Mouse (Mus musculus): ENCODE data around the gene Farsb.

Farsb gene

DNA sequence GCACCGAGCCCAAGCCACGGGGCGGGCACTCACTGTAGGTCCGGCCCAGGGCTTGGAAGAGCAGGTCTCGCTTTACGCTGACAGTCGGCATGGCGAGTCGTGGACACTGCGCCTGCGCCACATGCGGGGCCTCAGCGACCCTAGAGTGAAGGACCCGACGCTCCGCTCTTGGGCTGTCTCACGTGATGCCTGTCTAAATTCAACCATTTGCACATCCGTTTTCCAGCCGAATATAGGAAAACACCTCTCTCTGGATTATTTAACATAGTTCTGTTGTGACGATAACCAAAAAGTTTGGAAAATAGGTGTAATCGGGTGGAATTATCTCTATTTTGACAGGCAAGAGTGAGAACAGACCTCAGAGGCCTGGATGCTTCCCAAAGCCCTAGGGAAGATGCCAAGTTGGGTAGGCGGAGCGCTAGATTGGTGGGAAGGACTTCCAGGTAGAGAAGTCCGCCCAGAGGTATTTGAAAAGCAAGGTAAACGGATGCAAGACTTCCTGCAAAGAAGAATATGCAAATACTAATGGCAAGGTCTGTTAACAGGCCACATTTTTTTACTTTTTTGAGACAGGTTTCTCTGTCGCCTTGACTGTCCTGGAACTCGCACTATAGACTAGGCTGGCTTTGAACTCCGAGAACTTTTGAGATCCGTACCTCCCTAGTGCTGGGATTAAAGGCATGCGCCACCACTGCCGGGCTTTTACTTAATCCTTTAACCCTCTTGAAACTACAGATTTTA lies at the start of gene Farsb:
Farsb (minus strand) TSS at position 146 of the 741 bp plus-strand sequence.
- WGBS: under 1% methylated on average over 31 of the region's 31 CpGs

DNA sequence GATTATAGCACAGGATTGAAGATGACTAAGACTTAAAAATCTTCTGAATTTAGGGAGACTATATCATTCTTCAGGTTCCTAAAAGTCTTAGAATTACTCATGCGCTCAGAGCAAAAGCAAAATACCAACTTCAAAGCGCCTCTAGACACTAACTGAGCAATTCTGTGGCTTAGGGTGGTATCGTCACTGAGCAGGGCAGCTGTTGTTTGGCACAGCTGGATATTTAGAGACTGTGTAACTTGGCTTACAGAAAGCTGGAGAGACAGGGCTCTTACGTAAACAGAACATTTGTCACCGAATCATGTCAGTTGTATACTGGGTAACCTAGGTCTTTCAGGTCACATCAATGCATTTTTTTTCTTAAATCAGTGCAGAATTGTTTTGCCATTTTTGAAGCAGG lies 49.7 kb upstream of the Farsb start:
- WGBS: 42% methylated on average over 5 of the region's 5 CpGs

DNA sequence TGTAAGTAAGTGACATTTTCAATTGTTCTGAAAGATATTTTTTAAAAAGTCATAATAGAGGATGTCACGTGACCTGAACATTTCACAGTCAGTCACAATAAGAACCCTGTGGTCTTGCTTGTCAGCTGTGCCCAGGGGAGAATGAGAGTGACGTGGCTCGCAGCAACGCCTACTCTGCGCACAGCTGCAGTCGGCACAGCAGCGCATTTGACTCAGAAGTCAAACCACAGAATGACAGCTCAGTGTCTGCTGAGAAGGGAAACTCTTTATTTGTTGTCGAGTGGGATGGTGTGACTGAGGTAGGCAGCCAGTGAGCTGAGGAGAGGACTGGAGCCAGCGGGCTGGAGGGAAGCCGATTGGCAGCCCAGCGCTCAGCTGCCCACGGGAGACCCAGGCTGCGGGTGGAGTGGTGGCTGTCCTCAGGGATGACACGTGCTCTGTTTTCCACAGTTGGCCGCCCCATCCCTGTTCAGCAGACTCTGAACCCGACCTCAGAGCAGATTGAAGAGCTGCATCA lies 48.9 kb upstream of the Farsb start:
- WGBS: 2% methylated on average over 16 of the region's 16 CpGs

DNA sequence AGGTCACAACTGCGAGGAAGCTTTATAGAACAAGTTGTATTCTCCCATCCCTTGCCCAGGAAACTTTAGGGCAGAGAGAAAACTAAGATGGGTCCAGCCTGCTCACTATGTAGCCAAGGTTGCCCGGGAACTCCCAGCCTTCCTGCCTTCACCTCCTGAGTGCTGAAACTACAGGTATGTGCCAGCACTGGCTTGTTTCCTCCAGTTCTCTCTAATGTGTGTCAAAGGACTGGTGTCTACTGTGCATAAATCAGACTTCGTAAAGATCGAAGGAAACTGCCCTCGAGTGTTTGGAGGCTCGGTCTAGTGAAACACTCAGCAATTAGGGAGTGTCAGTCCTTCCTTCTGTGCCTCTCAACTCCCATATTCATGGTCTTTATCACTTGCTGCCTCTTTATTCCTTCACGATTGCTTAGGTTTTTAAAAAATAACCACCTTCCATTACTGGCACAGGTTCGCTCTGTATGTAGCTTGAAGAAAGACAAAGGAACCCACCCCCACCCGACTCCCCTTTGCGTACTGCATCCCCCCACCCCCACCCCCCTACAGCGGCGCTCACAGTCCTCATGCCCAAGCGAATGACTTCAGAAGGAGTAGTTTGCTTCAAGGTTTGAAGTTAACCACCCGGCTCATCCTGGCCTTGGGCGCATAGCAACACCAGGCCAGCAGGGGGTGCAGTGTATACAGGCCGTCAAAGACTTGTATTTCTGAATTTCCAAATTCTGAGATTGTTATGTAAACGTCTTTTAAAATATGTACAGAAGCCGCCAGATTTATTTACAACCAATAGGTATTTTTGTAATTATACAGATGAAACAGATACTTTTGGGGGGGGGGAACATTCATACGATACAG lies 47.8 kb upstream of the Farsb start:
- WGBS: 29% methylated on average over 19 of the region's 19 CpGs

DNA sequence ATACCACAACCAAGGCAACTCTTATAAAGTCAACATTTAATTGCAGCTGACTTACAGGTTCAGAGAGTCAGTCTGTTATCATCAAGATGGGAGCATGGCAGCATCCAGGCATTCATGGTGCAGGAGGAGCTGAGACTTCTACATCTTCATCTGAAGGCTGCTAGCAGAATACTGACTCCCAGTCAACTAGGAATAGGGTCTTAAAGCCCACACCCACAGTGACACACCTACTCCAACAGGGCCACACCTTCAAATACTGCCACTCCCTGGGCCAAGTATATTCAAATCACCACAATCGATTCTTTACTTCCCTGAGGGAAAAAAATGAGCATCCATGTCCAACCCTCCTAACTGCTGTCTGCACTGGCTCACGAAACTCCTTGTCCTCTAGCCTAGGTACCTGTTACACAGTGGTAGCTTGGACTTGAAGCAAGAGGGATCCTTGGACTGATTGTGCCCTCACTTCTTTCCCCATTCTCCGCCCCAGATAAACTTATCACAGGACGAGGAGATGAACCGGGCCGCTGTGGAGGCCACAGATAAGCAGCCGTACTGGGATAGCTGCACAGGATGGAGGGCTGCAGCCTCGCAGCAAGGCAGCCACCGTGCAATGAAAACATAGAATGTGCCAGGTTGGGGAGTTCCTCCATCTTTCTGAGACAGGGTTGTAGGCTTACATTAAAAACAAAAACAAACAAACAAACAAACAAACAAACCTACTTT lies 45.9 kb upstream of the Farsb start:
- 95% methylated on average over 9 of the region's 9 CpGs for WGBS

GRCm38 (mm10) chr1:78532184-78532800 lies 43.6 kb upstream of the Farsb start:
- 71% methylated on average over 15 of the region's 15 CpGs for WGBS

DNA sequence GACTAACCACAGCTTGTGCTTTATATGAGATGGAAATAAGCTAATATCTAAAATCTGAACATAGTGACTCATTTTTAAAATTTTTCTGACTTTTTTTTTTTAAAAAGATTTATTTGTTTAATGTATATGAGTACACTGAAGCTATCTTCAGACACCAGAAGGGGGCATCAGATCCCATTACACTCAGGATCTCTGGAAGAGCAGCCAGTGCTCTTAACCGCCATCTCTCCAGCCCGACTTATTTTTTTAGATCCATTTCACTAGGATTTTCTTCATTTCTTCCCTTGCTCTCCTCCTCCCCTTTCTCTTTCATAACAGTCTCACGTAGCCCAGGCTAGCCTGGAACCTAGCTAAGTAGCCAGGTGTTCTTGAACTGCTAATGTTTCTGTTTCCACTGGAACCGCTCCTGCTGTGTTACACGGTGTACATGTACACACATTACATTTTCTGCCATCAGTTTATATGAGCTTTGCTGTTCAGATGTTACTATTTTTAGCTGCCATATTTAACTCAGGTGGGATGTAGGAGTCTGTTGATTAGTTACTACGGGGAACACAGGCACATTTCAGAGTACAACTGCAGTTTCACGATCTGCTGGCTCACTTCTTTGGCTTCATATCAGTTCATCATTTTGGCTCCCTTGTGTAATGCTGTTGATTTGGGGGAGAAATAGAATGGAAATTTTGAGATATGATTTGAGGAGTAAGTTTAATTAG lies 42.0 kb upstream of the Farsb start:
- 49% methylated on average over 7 of the region's 7 CpGs for WGBS

DNA sequence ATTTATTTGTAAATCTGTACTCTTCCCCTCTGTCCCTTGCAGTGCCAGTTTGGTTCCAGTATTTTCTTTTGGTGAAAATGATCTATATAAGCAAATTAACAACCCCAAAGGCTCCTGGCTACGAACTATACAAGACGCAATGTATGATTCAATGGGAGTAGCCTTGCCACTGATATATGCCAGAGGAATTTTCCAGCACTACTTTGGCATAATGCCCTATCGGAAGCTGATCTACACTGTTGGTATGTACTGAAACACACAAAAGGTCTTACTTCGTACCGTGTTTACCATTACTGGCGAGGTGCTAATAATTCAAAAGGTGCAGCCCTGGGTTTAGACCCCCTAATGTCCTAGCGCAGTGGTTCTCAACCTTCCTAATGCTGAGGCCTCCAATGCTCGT lies 40.3 kb upstream of the Farsb start:
- 93% methylated on average over 8 of the region's 8 CpGs for WGBS

DNA sequence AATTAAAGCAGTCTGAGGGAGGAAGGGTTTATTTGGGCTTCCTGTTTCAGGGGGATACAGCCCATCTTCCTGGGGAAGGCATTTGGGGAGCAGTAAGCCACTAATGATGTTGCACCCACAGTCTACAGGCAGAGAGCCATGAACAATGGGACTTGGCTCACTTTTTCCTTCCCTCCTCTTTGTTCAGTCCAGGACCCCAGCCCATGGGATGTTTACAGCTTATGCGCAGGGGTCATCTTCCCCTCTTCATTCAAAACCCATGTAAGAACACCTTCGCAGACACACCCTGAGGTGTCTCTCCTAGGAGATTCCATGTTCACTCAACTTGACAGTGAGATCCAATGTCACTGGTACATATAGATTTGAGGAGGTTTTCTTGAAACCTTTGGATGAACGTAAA lies 39.7 kb upstream of the Farsb start:
- WGBS: 93% methylated on average over 3 of the region's 3 CpGs

- 46% methylated on average over 23 of the region's 23 CpGs for WGBS
These were observed 36.6 kb upstream of the Farsb start for GRCm38 (mm10) chr1:78525189-78525886.

GRCm38 (mm10) chr1:78518907-78519306 lies 30.2 kb upstream of the Farsb start:
- 60% methylated on average over 7 of the region's 7 CpGs for WGBS

- 77% methylated on average over 8 of the region's 8 CpGs for WGBS
These were observed 24.1 kb upstream of the Farsb start for GRCm38 (mm10) chr1:78512756-78513155.

DNA sequence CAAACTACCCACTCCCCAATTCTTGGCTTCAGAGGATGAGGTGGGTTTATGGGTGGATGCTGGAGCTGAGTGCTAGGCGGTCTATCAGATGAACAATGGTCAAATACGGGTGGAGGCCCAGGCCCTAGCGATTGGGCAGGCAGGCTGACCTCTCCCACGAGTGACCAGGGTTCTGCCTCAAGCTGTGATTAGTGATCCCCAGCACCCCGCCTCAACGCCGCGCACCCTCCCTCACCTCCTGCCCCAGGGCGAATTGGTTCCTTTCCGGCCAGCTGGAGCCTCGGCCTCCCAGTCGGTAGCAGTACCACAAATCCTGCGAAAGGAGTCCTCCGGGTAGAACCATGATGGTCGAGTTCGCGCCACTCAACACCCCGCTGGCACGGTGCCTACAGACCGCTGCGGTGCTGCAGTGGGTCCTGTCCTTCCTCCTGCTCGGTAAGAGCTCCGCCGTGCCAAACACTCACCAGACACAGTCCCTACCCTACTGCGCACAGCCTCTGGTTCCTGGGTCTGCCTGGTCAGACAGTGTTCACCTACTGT lies 23.0 kb upstream of the Farsb start, which contains the start of gene BC035947:
BC035947 (minus strand) TSS at position 538 of the 540 bp plus-strand sequence.
- 7% methylated on average over 25 of the region's 25 CpGs for WGBS

GRCm38 (mm10) chr1:78510862-78511261 lies 22.2 kb upstream of the Farsb start, which contains the start of gene Mogat1:
Mogat1 (plus strand) TSS chr1:78510991.
- WGBS: 61% methylated on average over 5 of the region's 5 CpGs

GRCm38 (mm10) chr1:78507137-78507536 lies 18.4 kb upstream of the Farsb start:
- 57% methylated on average over 1 of the region's 1 CpGs for WGBS

GRCm38 (mm10) chr1:78502527-78502926 lies 13.8 kb upstream of the Farsb start:
- 91% methylated on average over 6 of the region's 6 CpGs for WGBS

GRCm38 (mm10) chr1:78501856-78502255 lies 13.2 kb upstream of the Farsb start:
- 92% methylated on average over 12 of the region's 12 CpGs for WGBS

DNA sequence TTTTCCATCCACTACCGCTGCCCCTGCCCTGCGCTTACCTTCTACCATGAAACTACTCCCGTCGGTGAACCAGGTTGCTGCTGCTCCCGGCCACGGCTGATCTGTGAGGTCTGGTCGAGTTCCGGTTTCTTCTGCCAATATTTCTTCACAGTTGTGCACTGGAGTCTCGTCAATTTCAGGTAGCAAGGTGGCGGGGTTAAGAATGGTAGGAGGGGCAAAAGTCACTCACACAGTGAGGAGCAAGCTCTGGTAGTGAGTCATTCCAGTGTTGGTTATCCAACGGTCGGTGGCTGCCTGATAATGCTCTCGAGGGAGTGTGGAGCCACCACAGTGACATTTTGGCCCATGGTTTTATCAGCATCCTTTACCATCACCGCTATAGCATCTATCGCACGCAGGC lies 12.3 kb upstream of the Farsb start:
- 94% methylated on average over 16 of the region's 16 CpGs for WGBS

DNA sequence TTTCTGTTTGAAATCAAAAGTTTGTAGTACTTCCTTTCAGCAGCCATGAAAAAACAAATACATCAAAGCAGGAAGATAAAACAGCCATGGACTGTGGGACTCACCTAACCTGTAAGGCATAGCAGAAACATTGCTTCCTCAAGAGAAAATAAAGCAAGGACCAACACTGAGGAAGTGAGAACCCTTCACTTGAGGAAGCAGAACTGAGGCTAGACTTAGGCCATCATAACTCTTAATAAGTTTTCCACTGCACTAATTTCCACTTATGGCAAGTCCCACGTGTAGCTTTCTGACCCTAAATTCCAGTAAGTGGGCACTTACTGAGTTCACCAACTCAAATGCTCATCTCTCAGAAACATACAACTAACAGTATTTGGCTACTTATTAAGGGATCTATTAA lies 1.4 kb upstream of the Farsb start:
- 62% methylated on average over 1 of the region's 1 CpGs for WGBS

GRCm38 (mm10) chr1:78488427-78488751 lies 308 bp downstream of the Farsb start:
- under 1% methylated on average over 28 of the region's 28 CpGs for WGBS

Measured in cerebral cortex, adult 2 months (tissue).